In the genomic region with DNA sequence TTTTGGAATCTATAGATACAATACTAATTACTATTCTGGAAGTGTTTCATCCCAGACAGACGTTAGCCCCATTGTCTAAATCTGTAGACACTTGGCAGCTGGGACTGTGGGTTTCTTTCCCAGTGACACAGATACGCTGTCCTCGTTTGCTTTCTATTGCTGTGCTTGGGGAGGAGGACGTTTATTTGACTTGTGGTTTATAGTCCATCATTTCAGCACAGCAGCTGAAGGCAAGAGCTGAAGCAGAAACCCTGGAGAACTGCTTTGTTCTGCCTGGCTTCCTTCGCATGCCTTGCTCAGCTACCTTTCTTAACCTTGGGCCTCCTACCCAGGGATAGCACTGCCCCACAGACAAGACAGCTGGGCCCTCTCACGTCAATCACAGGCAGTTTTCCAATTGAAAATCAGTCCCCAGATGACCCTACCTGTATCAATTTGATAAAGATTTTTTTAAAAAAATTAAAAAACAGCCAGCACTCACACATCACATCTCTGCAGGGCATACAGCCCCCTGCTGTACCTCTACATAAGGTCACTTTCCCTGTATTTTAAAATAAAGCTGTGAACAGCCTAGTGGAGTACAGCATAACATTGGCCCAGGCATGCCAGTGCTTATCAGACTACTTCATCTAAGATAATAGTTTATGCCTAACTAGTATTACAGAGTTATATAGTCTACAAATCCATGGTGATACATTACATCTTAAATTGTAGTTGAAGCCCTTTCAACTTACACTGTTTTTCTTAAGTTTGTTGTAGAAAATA, we compare ENCODE assay signal across 12 mouse cellular contexts.
DNase-seq lines count a peak whose midpoint lies in the region; ATAC-seq and TF ChIP-seq lines count a peak whose summit lies in the region.
"Had no signal": no experiment of that assay in that cellular context is flagged by ENCODE, and none has a peak within 500 bp of the region (broad histone marks: within the 10 kb centered on the region; RNA-seq: fewer than 3 reads in every experiment).

No protein-coding gene starts in this region.

- DNase-seq in left cerebral cortex, adult 2 months (ENCODE audit: extremely low spot score in 1 of 2, low spot score in 2 of 2) = no peak
- DNase-seq in left cerebral cortex, adult 9 months (ENCODE audit: low spot score in 2 of 2) = no peak
- no peak for DNase-seq in c-Kit-positive CD71-positive TER-119-positive erythroid progenitor cells, embryonic 14.5 days (ENCODE audit: low spot score)
- no peak for DNase-seq in heart, postnatal 36 days
- no peak for DNase-seq in cerebellum, adult 8-10 months
- DNase-seq: gastrocnemius, postnatal 10 days; right cerebral cortex, adult 18-20 months had no signal

- 0 out of 2 replicates have a peak overlapping the region, but pooled peaks have one; percentile 19 for H3K27ac ChIP-seq in left cerebral cortex, adult 2 months
- peak overlapping the region; percentile 67 for H3K27ac ChIP-seq in forebrain, embryonic 12.5 days
- H3K27ac ChIP-seq in kidney, embryonic 14.5 days (ENCODE audit: low read depth, low read length) = peak overlapping the region; percentile 83
- H3K27ac ChIP-seq in neural tube, embryonic 15.5 days (replicated peaks) = peak overlapping the region; percentile 42

- no peak overlapping the region for H3K9ac ChIP-seq in forebrain, embryonic 12.5 days
- H3K9ac ChIP-seq in kidney, embryonic 14.5 days (ENCODE audit: low read depth, low read length) = no peak overlapping the region
- H3K9ac ChIP-seq in neural tube, embryonic 15.5 days (replicated peaks) = no peak overlapping the region

- peaks cover 23% of the 10 kb centered on the region for H3K4me1 ChIP-seq in forebrain, embryonic 12.5 days
- H3K4me1 ChIP-seq in kidney, embryonic 14.5 days (ENCODE audit: control insufficient read depth, insufficient read depth, low read length) = peaks cover 21% of the 10 kb centered on the region
- peaks cover 15% of the 10 kb centered on the region for H3K4me1 ChIP-seq in neural tube, embryonic 15.5 days

- H3K27me3 ChIP-seq in forebrain, embryonic 12.5 days = no peaks in the 10 kb centered on the region
- H3K27me3 ChIP-seq in kidney, embryonic 14.5 days (ENCODE audit: control insufficient read depth, insufficient read depth, low read length) = no peaks in the 10 kb centered on the region
- H3K27me3 ChIP-seq in neural tube, embryonic 15.5 days (replicated peaks) = no peaks in the 10 kb centered on the region
- H3K27me3 ChIP-seq: CH12.LX had no signal

- ATAC-seq in forebrain, embryonic 12.5 days (ENCODE audit: low FRiP score) = peak; percentile 62
- peak; percentile 44; the same call in 1 of the 2 replicates for ATAC-seq in kidney, embryonic 14.5 days (ENCODE audit: low FRiP score, low TSS enrichment)
- no peak for ATAC-seq in neural tube, embryonic 15.5 days (ENCODE audit: low FRiP score)
- ATAC-seq: activated CD4-positive, CD25-positive, alpha-beta regulatory T cell, adult 4 months had no signal

- no peak overlapping the region for H3K4me2 ChIP-seq in forebrain, embryonic 12.5 days
- no peak overlapping the region for H3K4me2 ChIP-seq in kidney, embryonic 14.5 days (replicated peaks; ENCODE audit: low read depth, low read length)
- H3K4me2 ChIP-seq in neural tube, embryonic 15.5 days = no peak overlapping the region

- 30% methylated on average over 6 of the region's 6 CpGs for WGBS in forebrain, embryonic 12.5 days
- WGBS in kidney, embryonic 14.5 days = 15% methylated on average over 6 of the region's 6 CpGs
- 7% methylated on average over 6 of the region's 6 CpGs for WGBS in neural tube, embryonic 15.5 days

- intact Hi-C loops in left cerebral cortex, adult 2 months (cut with DNase I) = no loop called here
- intact Hi-C loops in heart, postnatal 36 days (cut with DNase I) = no loop called here

- H3K9me3 ChIP-seq in forebrain, embryonic 12.5 days = no peaks in the 10 kb centered on the region
- no peaks in the 10 kb centered on the region for H3K9me3 ChIP-seq in kidney, embryonic 14.5 days (ENCODE audit: control insufficient read depth, low read length)
- no peaks in the 10 kb centered on the region for H3K9me3 ChIP-seq in neural tube, embryonic 15.5 days (replicated peaks)

- H3K4me3 ChIP-seq in left cerebral cortex, adult 2 months = no peak overlapping the region
- no peak overlapping the region for H3K4me3 ChIP-seq in forebrain, embryonic 12.5 days (replicated peaks)
- H3K4me3 ChIP-seq in kidney, embryonic 14.5 days (ENCODE audit: low read length) = no peak overlapping the region
- H3K4me3 ChIP-seq in neural tube, embryonic 15.5 days (replicated peaks) = no peak overlapping the region

- no peak for TF ChIP-seq CTCF in left cerebral cortex, adult 2 months (IDR thresholded peaks at IDR 0.05)

- peaks cover 10% of the 10 kb centered on the region; the same call in 1 of the 2 replicates for H3K36me3 ChIP-seq in forebrain, embryonic 12.5 days (replicated peaks)
- peaks cover 8% of the 10 kb centered on the region; the same call in 1 of the 2 replicates for H3K36me3 ChIP-seq in kidney, embryonic 14.5 days (ENCODE audit: control insufficient read depth, insufficient read depth, low read length)
- peaks cover 4% of the 10 kb centered on the region; the same call in 1 of the 2 replicates for H3K36me3 ChIP-seq in neural tube, embryonic 15.5 days

Comparison
In these comparisons a context has a peak if more than half of its experiments do, and no peak if none do; other contexts are left out.
1. H3K27ac ChIP-seq: peak in every context shown above with its lines; median percentile 83 in kidney, embryonic 14.5 days; 67 in forebrain, embryonic 12.5 days; 42 in neural tube, embryonic 15.5 days; 19 in left cerebral cortex, adult 2 months.